Comparison of ENCODE assay signal across 9 mouse cellular contexts in the genomic region with DNA sequence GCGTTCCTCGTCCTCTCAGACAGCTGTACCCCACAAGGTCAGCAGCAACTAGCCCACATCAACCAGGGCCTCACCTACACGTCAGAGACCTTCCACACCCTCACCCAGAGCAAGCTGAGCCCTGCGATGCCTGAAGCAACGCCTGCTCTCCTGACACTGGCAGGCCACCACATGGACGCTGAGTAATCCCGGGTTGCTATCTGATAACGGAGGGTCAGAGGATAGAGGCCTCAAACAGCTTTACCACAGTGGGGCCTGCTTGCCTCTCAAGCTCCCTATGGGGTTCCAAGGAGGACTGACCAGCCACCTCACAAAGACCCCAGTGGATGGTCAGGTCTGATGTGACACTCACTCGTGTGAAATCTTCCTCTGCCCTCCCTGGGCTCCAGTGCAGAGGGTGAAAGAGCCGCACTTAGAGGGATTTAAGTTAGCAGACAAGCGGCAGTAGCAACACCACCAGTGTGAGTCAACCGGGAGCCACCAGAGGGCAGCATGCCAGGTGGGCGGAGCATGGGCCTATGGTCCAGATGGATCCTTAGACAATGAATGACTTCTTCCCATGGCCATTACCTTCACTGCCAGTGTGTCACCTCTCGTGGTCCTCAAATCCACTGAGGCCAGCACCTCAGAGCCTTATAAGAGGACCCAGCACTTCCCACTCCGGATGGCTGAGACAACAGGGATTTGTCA. TPM values are rescaled to one million over a fixed set of nuclear protein-coding genes. Genes with fewer than 3 reads are reported as not detected.
A peak's percentile ranks its signal among the peaks of the same experiment; 100 is the strongest.
DNase-seq lines count a peak whose midpoint lies in the region; ATAC-seq and TF ChIP-seq lines count a peak whose summit lies in the region.
"Had no signal": no experiment of that assay in that cellular context is flagged by ENCODE, and none has a peak within 500 bp of the region (broad histone marks: within the 10 kb centered on the region; RNA-seq: fewer than 3 reads in every experiment).

No protein-coding gene starts in this region.

- no peak overlapping the region; the same call in 1 of the 2 replicates for H3K9ac ChIP-seq in kidney, embryonic 14.5 days (ENCODE audit: low read depth, low read length)
- peak overlapping the region; percentile 16; the same call in 1 of the 2 replicates for H3K9ac ChIP-seq in heart, embryonic 13.5 days
- H3K9ac ChIP-seq: liver, embryonic 15.5 days had no signal

- TF ChIP-seq CTCF in left cerebral cortex, adult 2 months (IDR thresholded peaks at IDR 0.05): peak; percentile 66

- no peak overlapping the region for H3K4me2 ChIP-seq in kidney, embryonic 14.5 days (replicated peaks; ENCODE audit: low read depth, low read length)
- H3K4me2 ChIP-seq in heart, embryonic 13.5 days: no peak overlapping the region
- H3K4me2 ChIP-seq: liver, embryonic 15.5 days had no signal

- no peak; the same call in 1 of the 2 replicates for ATAC-seq in kidney, embryonic 14.5 days (ENCODE audit: low FRiP score, low TSS enrichment)
- no peak for ATAC-seq in heart, embryonic 13.5 days (ENCODE audit: extremely low read depth, insufficient number of reproducible peaks, low FRiP score, low TSS enrichment)

- DNase-seq in kidney, adult 11 months: peak; percentile 72
- DNase-seq in adrenal gland, adult 18-20 months (ENCODE audit: low spot score in 2 of 2): peak; percentile 87 to 88
- peak; percentile 73 for DNase-seq in embryo, embryonic 10 days (ENCODE audit: low spot score)
- DNase-seq in left cerebral cortex, adult 2 months (ENCODE audit: extremely low spot score in 1 of 2, low spot score in 2 of 2): peak in 1 of 2 experiments; percentile 77
- peak; percentile 60 for DNase-seq in mesoderm, embryonic 11.5 days (ENCODE audit: low read depth, low spot score)
- peak; percentile 38 to 46 for DNase-seq in spleen, postnatal 36 days (ENCODE audit: low spot score in 2 of 2)

- no peaks in the 10 kb centered on the region for H3K9me3 ChIP-seq in kidney, embryonic 14.5 days (ENCODE audit: control insufficient read depth, low read length)
- H3K9me3 ChIP-seq in heart, embryonic 13.5 days: no peaks in the 10 kb centered on the region
- H3K9me3 ChIP-seq: liver, embryonic 15.5 days had no signal

- no peak overlapping the region for H3K27ac ChIP-seq in kidney, embryonic 14.5 days (ENCODE audit: low read depth, low read length)
- no peak overlapping the region for H3K27ac ChIP-seq in heart, embryonic 13.5 days (replicated peaks)
- no peak overlapping the region for H3K27ac ChIP-seq in left cerebral cortex, adult 2 months
- H3K27ac ChIP-seq: liver, embryonic 15.5 days had no signal

- no peaks in the 10 kb centered on the region for H3K27me3 ChIP-seq in kidney, embryonic 14.5 days (ENCODE audit: control insufficient read depth, insufficient read depth, low read length)
- no peaks in the 10 kb centered on the region for H3K27me3 ChIP-seq in heart, embryonic 13.5 days (replicated peaks)
- H3K27me3 ChIP-seq: liver, embryonic 15.5 days had no signal

- intact Hi-C loops in left cerebral cortex, adult 2 months (cut with DNase I): no loop called here

- WGBS in kidney, embryonic 14.5 days: 74% methylated on average over 15 of the region's 15 CpGs
- WGBS in heart, embryonic 13.5 days: 52% methylated on average over 15 of the region's 15 CpGs

- H3K36me3 ChIP-seq in kidney, embryonic 14.5 days (ENCODE audit: control insufficient read depth, insufficient read depth, low read length): peaks cover 90% of the 10 kb centered on the region
- peaks cover 92% of the 10 kb centered on the region for H3K36me3 ChIP-seq in heart, embryonic 13.5 days

- peaks cover 3% of the 10 kb centered on the region; the same call in 1 of the 2 replicates for H3K4me1 ChIP-seq in kidney, embryonic 14.5 days (ENCODE audit: control insufficient read depth, insufficient read depth, low read length)
- peaks cover 13% of the 10 kb centered on the region for H3K4me1 ChIP-seq in heart, embryonic 13.5 days

- no peak overlapping the region for H3K4me3 ChIP-seq in kidney, embryonic 14.5 days (ENCODE audit: low read length)
- H3K4me3 ChIP-seq in heart, embryonic 13.5 days: no peak overlapping the region
- H3K4me3 ChIP-seq in left cerebral cortex, adult 2 months: no peak overlapping the region
- H3K4me3 ChIP-seq: liver, embryonic 15.5 days had no signal

RNA-seq across cellular contexts. Expression of a gene that starts 12.0 kb away (rescaled TPM):
- polyA plus RNA-seq in kidney, embryonic 14.5 days (2014; fragmentation: Nextera tagmentation; extraction: Ambion mirVana): 28.3 and 29.1 TPM in 2 replicates
- total RNA-seq in adrenal gland, adult 18-20 months (2021): 10 to 100 TPM; 27.8 to 29.0 TPM
- polyA plus RNA-seq in heart, embryonic 13.5 days (2015; fragmentation: Nextera tagmentation; extraction: Ambion mirVana): 41.4 and 42.1 TPM in 2 replicates
- total RNA-seq in left cerebral cortex, adult 2 months (2021): 10 to 100 TPM; 63.3 to 67.9 TPM

RNA-seq across cellular contexts. Expression of a gene that starts 23.4 kb away (rescaled TPM):
- 1.8 and 5.5 TPM in 2 replicates for polyA plus RNA-seq in kidney, embryonic 14.5 days (2014; fragmentation: Nextera tagmentation; extraction: Ambion mirVana)
- total RNA-seq in adrenal gland, adult 18-20 months (2021): 1 to 10 TPM; 3.8 to 6.5 TPM
- 3.0 and 3.1 TPM in 2 replicates for polyA plus RNA-seq in heart, embryonic 13.5 days (2015; fragmentation: Nextera tagmentation; extraction: Ambion mirVana)
- total RNA-seq in left cerebral cortex, adult 2 months (2021): 10 to 100 TPM; 24.6 to 25.4 TPM

RNA-seq across cellular contexts. Expression of a gene that starts 48.3 kb away (rescaled TPM):
- 15.5 and 19.3 TPM in 2 replicates for polyA plus RNA-seq in kidney, embryonic 14.5 days (2014; fragmentation: Nextera tagmentation; extraction: Ambion mirVana)
- total RNA-seq in adrenal gland, adult 18-20 months (2021): 10 to 100 TPM; 16.3 to 24.3 TPM
- polyA plus RNA-seq in heart, embryonic 13.5 days (2015; fragmentation: Nextera tagmentation; extraction: Ambion mirVana): 5.9 and 7.4 TPM in 2 replicates
- 10 to 100 TPM; 25.9 to 30.2 TPM for total RNA-seq in left cerebral cortex, adult 2 months (2021)
